Mouse (Mus musculus): ENCODE measurements around the gene Vmn1r228. TPM values are rescaled to one million over a fixed set of nuclear protein-coding genes. Genes with fewer than 3 reads are reported as not detected.

The Vmn1r228 gene
- polyA plus RNA-seq (2017; shearing (Covaris generic)) = not detected

GRCm38 (mm10) chr17:20786057-20786456 is at the start of gene Vmn1r228:
TSS of gene Vmn1r228 (minus strand) at chr17:20786157.

GRCm38 (mm10) chr17:20811255-20811654 is 25.3 kb upstream of the Vmn1r228 start, which contains the start of gene Vmn1r229:
TSS of gene Vmn1r229 (plus strand) at chr17:20811555.

GRCm38 (mm10) chr17:20729543-20729942 is 56.4 kb downstream of the Vmn1r228 start, which contains the start of gene Vmn1r227:
TSS of gene Vmn1r227 (plus strand) at chr17:20729843.

Other genes with a start within 250 kb of the Vmn1r228 start
- gene Vmn2r109, start 221.4 kb downstream of the Vmn1r228 start, polyA plus RNA-seq (2017; shearing (Covaris generic)) = not detected
- 0.02 TPM for gene Vmn2r110, start 189.7 kb downstream of the Vmn1r228 start, polyA plus RNA-seq (2017; shearing (Covaris generic))
- not detected for gene Fpr-rs3, start 161.3 kb downstream of the Vmn1r228 start, polyA plus RNA-seq (2017; shearing (Covaris generic))
- not detected for gene Vmn1r226, start 103.3 kb downstream of the Vmn1r228 start, polyA plus RNA-seq (2017; shearing (Covaris generic))
- not detected for gene Vmn1r227, start 56.3 kb downstream of the Vmn1r228 start, polyA plus RNA-seq (2017; shearing (Covaris generic))
- gene Vmn1r229, start 25.4 kb upstream of the Vmn1r228 start, polyA plus RNA-seq (2017; shearing (Covaris generic)) = 0.02 TPM
- not detected for gene Vmn1r230, start 54.3 kb upstream of the Vmn1r228 start, polyA plus RNA-seq (2017; shearing (Covaris generic))
- not detected for gene Vmn1r231, start 118.9 kb upstream of the Vmn1r228 start, polyA plus RNA-seq (2017; shearing (Covaris generic))
- gene Vmn1r232, start 133.6 kb upstream of the Vmn1r228 start, polyA plus RNA-seq (2017; shearing (Covaris generic)) = not detected
- gene Ppp2r1a, start 159.2 kb upstream of the Vmn1r228 start, polyA plus RNA-seq (2017; shearing (Covaris generic)) = 279 TPM
- 0.04 TPM for gene Vmn1r233, start 210.3 kb upstream of the Vmn1r228 start, polyA plus RNA-seq (2017; shearing (Covaris generic))
- gene Zfp160, start 222.7 kb upstream of the Vmn1r228 start, polyA plus RNA-seq (2017; shearing (Covaris generic)) = 15.2 TPM